Mouse (Mus musculus): Measurements from ENCODE around the gene Adamtsl5.
A peak's percentile ranks its signal among the peaks of the same experiment; 100 is the strongest.

The Adamtsl5 gene

GRCm38 (mm10) chr10:80348244-80348781 lies at the start of gene Adamtsl5:
TSS of gene Adamtsl5 (minus strand) at chr10:80348412.
- DNase-seq, result peak; percentile 65

DNA sequence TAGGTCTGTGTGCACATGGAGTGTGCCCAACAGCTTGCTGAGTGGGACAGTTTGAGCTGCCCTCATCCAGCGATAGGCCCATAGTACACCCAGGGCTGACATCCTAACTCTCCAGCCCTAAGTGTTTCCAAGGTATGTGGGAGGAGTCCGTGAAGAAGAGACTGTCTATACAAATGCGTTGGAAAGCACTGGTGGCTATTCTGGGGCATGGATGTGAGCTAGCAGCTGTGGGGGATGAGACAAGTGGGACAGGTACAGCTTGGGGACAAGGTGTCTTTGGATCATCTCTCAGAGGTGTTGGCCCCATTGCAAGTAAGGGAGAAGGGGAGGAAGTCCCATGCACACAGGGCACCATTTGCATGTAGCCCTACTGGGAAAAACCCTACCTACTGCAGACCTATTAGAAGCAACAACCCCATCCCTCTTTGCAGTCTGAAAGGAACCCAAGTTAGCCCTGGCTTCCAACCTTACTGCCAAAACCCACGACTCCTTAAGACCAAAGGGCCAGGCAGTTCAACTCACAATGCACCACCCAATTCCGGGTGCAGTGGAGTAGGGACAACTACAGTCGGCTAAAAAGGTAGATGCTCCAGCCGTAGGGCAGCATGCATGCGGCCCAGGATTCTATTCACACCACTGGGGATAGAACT lies 49.4 kb upstream of the Adamtsl5 start:
- DNase-seq, result no peak

GRCm38 (mm10) chr10:80396822-80397523 lies 48.8 kb upstream of the Adamtsl5 start:
- no peak for DNase-seq

GRCm38 (mm10) chr10:80395025-80395627 lies 46.9 kb upstream of the Adamtsl5 start:
- DNase-seq, result no peak

GRCm38 (mm10) chr10:80392687-80393086 lies 44.5 kb upstream of the Adamtsl5 start:
- DNase-seq, result no peak

- no peak for DNase-seq
Observed at GRCm38 (mm10) chr10:80390697-80391096, 42.5 kb upstream of the Adamtsl5 start.

DNA sequence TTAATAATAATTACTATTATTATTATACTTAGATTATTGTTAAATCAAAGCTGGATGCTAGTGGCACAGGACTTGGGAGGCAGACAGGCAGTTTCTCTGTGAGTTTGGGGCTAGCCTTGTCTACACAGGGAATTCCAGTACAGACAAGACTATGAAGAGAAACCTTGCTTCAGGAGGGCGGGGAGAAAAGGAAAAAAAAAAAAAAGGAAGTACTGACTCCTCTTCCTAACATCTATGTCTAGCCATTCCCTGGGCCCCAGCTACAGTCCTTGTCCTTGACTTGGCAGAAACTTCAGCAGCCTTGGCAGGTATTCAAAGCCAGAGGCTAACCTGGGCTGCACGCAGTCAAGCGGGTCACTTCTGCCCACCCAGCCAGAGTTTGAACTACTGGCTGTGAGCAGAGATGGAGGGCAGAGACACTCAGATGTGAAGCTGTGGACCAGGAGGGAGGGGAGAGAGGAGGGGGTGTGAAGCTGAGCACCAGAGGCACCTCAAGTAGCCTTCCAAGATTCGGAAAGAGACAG lies 41.0 kb upstream of the Adamtsl5 start:
- no peak for DNase-seq

DNA sequence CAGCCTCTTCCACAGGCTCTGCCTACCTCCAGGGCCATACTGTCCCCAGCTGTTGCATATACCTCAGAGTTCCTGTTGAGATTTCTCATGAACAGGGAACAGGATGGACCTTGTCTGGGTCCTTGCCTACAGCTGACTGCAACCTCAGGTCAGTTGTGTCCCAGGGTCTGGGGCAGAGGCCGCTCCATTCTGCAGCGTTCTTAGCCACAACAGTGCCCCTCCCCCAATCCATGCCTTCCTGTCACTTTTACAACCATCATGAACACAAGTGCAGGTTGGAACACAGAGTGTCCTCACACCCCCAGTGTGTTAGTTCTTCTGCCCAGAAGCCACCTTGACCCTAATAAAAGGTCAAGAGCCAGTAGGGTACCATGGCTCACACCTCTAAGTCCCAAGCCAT lies 40.5 kb upstream of the Adamtsl5 start:
- no peak for DNase-seq

DNA sequence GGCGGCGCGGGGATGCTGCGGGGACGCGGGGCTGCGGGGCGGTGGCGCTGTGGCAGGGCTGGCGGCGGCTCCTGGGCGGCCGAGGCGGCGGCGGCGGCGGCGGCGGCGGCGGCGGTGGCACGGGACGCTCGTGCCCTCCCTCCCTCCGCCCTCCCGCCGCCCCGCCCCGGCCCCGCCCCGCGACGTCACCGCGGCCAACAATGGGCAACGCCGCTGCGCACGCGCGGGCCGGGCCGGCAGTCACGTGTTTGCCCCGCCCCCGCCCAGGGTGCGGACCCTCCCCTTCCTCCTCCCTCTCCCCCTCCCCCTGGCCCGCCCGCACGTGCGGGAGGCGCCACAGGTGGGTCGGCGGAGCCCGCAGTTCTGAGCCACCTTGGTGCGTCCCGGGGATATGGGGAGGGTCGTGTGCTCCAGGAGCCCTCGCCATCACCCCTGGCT lies 39.3 kb upstream of the Adamtsl5 start, which contains the start of gene Mex3d:
Mex3d (minus strand) TSS at position 138 of the 438 bp plus-strand sequence.
- DNase-seq, result peak; percentile 93

- DNase-seq, result peak; percentile 28
Observed at GRCm38 (mm10) chr10:80386735-80387471, 38.7 kb upstream of the Adamtsl5 start.

DNA sequence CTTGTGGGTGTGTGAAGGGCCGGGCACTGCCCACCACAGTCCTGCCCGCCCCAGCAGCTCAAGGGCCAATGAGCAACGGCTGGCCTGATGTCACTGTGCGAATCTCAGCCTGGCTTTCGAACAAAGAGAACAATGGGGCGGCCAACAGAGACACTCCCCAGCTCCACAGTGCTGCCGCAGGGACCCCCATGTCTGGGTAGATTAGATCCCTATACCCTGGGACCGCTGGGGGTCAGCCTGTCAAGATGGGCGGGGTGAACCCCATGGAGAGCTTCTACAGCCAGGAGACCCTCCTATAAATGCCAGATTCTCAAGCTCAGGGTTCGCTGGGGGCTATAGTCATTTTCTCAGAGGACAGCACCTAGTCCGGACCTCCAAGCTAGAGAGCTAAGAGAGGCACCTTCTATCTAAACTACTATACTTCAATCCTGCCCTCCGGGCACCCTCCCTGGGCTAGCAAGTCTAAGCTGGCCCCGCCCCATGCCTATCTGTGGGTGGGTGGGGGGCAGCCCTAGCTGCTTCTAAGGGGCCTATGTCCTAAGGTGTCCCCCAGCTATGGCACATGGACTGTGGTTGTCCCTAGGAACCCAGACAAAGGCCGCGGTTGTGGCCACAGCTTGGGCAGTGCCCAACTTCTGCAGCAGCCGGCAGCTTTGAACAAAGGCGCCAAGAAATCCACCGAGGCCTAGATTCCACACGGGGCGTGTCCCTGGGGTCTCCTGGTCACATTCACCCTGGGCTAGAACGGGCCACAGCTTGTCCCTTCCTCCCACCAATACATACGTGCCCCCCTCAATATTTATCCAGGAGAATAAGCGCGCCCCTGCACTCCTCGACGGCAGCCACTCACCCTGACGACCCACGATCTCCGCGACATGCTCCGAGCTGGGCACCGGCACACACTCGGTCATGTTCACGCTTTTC lies 37.9 kb upstream of the Adamtsl5 start:
- DNase-seq, result peak; percentile 46

GRCm38 (mm10) chr10:80385310-80385709 lies 37.1 kb upstream of the Adamtsl5 start:
- DNase-seq, result no peak

- DNase-seq, result no peak
Observed at GRCm38 (mm10) chr10:80384709-80385108, 36.5 kb upstream of the Adamtsl5 start.

- DNase-seq, result no peak
Observed at GRCm38 (mm10) chr10:80384115-80384639, 36.0 kb upstream of the Adamtsl5 start.

DNA sequence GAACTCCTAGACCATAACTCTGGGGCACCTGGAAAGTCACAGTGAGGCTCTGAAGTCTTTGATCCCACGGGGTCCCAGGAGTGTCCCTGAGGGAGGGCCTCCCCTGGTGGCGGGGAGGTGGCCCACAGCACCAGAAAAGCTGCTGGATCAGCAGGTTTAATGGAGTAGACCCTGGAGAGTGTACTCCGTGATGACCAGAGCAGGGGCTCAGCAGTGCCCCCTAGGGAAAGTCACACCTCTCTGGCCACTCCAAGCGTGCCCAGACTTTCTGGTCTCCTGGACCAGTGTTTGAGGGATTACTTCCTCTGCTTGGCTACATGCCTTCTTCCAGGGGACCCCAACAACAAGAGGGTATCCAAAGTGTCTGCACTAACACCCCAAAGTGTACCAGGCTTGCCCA lies 35.2 kb upstream of the Adamtsl5 start:
- DNase-seq, result peak; percentile 27

GRCm38 (mm10) chr10:80382641-80383365 lies 34.6 kb upstream of the Adamtsl5 start:
- DNase-seq, result no peak

- peak; percentile 51 for DNase-seq
Observed at GRCm38 (mm10) chr10:80377716-80378115, 29.5 kb upstream of the Adamtsl5 start.

- DNase-seq, result peak; percentile 97
Observed at GRCm38 (mm10) chr10:80376160-80376559, 27.9 kb upstream of the Adamtsl5 start.

- peak; percentile 86 for DNase-seq
Observed at GRCm38 (mm10) chr10:80374063-80374462, 25.9 kb upstream of the Adamtsl5 start.

- DNase-seq, result no peak
Observed at GRCm38 (mm10) chr10:80372706-80373105, 24.5 kb upstream of the Adamtsl5 start.

GRCm38 (mm10) chr10:80371983-80372382 lies 23.8 kb upstream of the Adamtsl5 start:
- DNase-seq, result no peak

Measured in lung, postnatal 14 days (tissue).